Mouse (Mus musculus) embryonic fibroblast, embryonic 13.5 days (primary cell): Measurements from ENCODE around the gene Slc25a36.

Experiments used
- CTCF ChIP-seq: IDR thresholded peaks from 2 replicates; pipeline ENCODE4 v1.5.1; 2011; ENCODE audit warnings: mild to moderate bottlenecking, control low read depth, low read length, moderate library complexity, borderline replicate concordance; ENCODE audit not compliant: insufficient read depth
- POLR2A ChIP-seq: IDR thresholded peaks from 2 replicates; pipeline ENCODE4 v1.6.1; 2011; ENCODE audit warnings: low read depth, mild to moderate bottlenecking, control low read depth, low read length, moderate library complexity

DNA sequence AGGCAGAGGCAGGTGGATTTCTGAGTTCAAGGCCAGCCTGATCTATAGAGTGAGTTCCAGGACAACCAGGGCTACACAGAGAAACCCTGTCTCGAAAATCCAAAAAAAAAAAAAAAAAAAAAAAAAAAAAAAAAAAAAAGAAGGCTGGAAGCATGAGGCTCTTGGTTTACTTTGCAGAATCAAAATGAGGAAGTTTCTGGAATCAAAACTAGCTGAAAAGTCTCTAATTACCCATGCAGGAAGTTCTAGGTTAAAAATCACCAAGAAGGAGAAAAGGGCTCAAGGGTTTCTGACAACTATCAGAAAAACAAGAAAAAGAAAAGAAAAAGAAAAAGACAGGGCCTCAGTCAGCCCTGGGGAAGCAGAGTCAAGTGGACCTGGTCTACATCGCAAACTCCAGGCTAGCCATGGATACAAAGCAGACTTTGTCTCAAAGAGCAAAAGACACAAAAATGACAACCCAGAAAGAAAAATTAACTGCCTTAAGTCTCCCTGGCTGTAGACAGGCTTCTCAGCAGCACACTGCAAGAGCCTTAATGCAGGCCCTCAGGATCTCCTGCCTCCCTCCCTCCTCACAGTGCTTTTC lies 5.5 kb downstream of the Slc25a36 start:
- no peak for TF ChIP-seq POLR2A
- TF ChIP-seq CTCF, result no peak
